Mouse (Mus musculus) midbrain, embryonic 14.5 days (tissue): ENCODE measurements around the gene Gm49366. TPM values are rescaled to one million over a fixed set of nuclear protein-coding genes. Genes with fewer than 3 reads are reported as not detected.
"Not testable (repeated sequence)": the region's sequence is repeated elsewhere in the genome, so short reads cannot be mapped to it uniquely, and the experiment has no call there.

Experiments used
- ATAC-seq: fragments of 200-750 bp; cut with Nextera tagmentation; 2 replicates; pipeline ENCODE4 v1.8.0; 2017; ENCODE audit warnings: moderate number of reproducible peaks, moderate library complexity; ENCODE audit not compliant: low FRiP score, low TSS enrichment
- DNase-seq: peaks from one replicate; pipeline ENCODE4 v3.0.0-alpha.2; 2015
- H3K27ac ChIP-seq: fragments of 300-500 bp; sonication (generic); replicated peaks from 2 replicates; pipeline ENCODE4 v1.5.1; 2014; ENCODE audit warnings: mild to moderate bottlenecking, low read depth, low read length, moderate library complexity
- H3K27me3 ChIP-seq: fragments of 300-500 bp; sonication (generic); 2 replicates; pipeline ENCODE4 v1.6.1; 2014; ENCODE audit warnings: low read length, control low read depth, mixed read lengths; ENCODE audit not compliant: control insufficient read depth, insufficient read depth
- H3K36me3 ChIP-seq: fragments of 300-500 bp; sonication (generic); 2 replicates; pipeline ENCODE4 v1.6.1; 2014; ENCODE audit warnings: low read length, control low read depth; ENCODE audit not compliant: control insufficient read depth, insufficient read depth
- H3K4me1 ChIP-seq: fragments of 300-500 bp; sonication (generic); 2 replicates; pipeline ENCODE4 v1.6.1; 2014; ENCODE audit warnings: mild to moderate bottlenecking, antibody characterized with exemption, low read length, control low read depth; ENCODE audit not compliant: control insufficient read depth, insufficient read depth
- H3K4me2 ChIP-seq: fragments of 300-500 bp; sonication (generic); 2 replicates; pipeline ENCODE4 v1.6.1; 2014; ENCODE audit warnings: mild to moderate bottlenecking, low read length, moderate library complexity
- H3K4me3 ChIP-seq: fragments of 300-500 bp; sonication (generic); replicated peaks from 2 replicates; pipeline ENCODE4 v1.5.1; 2014; ENCODE audit warnings: low read depth, low read length
- H3K9ac ChIP-seq: fragments of 300-500 bp; sonication (generic); replicated peaks from 2 replicates; pipeline ENCODE4 v1.6.1; 2014; ENCODE audit warnings: mild to moderate bottlenecking, low read length, moderate library complexity
- H3K9me3 ChIP-seq: fragments of 300-500 bp; sonication (generic); 2 replicates; pipeline ENCODE4 v1.6.1; 2016; ENCODE audit warnings: low read length, control low read depth, mixed read lengths; ENCODE audit not compliant: control insufficient read depth
- WGBS: fragments of 180-500 bp; shearing (Covaris S2); extraction: QIAGEN DNeasy Blood & Tissue Kit; methylation state at CpG from one replicate; pipeline ENCODE4 v1.1.7; 2014; 5-methylcytosine and 5-hydroxymethylcytosine counted together
- polyA plus RNA-seq: library from polyadenylated mRNA; unstranded; fragments of >200 nt; fragmentation: Nextera tagmentation; extraction: Ambion mirVana; gene quantifications from 2 replicates; pipeline ENCODE4 v1.2.1, GENCODE M21; 2014

Gene Gm49366
- polyA plus RNA-seq, 1 experiment from 2014 or later: not detected

DNA sequence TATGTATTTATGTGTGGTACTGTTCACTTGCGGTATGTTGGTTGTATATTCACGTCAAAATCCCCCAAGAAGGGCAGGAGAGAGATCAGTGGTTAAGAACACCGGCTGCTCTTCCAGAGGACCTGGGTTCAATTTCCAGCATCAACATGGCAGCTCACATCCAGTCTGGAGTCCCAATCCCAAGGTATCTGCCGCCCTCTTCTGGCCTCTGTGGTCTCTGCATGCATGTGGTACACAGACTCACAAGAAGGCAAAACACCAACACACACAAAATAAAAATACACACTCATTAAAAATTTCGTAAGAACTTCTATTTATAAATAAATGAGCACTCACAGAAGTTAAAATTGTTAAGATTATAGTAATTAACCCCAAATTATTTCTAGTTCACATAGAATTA lies 24.5 kb downstream of the Gm49366 start:
- H3K9ac ChIP-seq: no peak overlapping the region
- H3K27me3 ChIP-seq: peaks cover 4% of the 10 kb centered on the region; the same call in 1 of the 2 replicates
- H3K27ac ChIP-seq: no peak overlapping the region
- 74% methylated on average over 5 of the region's 5 CpGs for WGBS
- H3K4me3 ChIP-seq: no peak overlapping the region
- no peaks in the 10 kb centered on the region for H3K36me3 ChIP-seq
- H3K4me1 ChIP-seq: no peaks in the 10 kb centered on the region
- DNase-seq (no peak), ATAC-seq (no peak)
- no peak overlapping the region for H3K4me2 ChIP-seq
- H3K9me3 ChIP-seq: no peaks in the 10 kb centered on the region

DNA sequence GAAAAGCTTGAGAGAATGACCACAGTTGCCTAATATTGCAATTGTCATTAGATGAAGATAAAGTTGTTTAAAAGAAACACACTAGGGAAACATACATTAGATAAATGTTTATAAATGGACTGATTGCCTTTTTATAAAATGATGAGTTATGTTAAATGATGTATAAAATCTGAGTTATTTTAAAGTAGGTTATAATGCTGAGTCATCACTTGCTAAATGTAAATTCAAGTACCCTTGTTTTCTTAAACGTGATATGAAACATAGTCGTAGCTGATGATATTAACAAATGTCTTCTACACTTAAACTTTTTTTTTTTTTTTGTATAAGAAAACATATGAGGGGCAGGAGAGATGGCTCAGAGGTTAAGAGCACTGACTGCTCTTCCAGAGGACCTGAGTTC lies 25.1 kb downstream of the Gm49366 start:
- no peak for ATAC-seq
- H3K4me3 ChIP-seq: no peak overlapping the region
- no peak overlapping the region for H3K27ac ChIP-seq
- H3K9ac ChIP-seq: no peak overlapping the region
- no peaks in the 10 kb centered on the region for H3K9me3 ChIP-seq
- H3K4me1 ChIP-seq: no peaks in the 10 kb centered on the region
- no peaks in the 10 kb centered on the region for H3K36me3 ChIP-seq
- H3K4me2 ChIP-seq: no peak overlapping the region
- 89% methylated on average over 2 of the region's 2 CpGs for WGBS
- H3K27me3 ChIP-seq: peaks cover 4% of the 10 kb centered on the region; the same call in 1 of the 2 replicates
- no peak for DNase-seq

DNA sequence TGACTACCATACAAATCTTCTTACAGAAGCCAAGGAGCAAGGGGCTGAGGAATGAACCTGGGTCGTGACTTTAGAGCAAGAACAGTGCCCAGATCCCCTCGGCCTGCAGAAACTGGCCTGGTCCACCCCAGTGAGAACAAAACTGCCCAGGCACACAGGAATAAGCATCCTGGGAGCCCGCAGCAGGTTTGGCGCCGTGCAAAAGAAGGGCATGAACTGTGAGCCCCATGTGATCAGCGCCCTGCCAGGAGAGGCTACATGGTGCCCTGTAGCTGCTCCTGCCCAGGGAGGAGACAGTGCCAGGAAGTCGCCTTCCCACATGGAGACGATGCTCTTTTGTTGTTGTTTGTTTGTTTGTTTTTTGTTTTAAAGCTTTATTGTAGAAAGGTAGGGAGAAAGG lies 25.9 kb downstream of the Gm49366 start:
- 78% methylated on average over 8 of the region's 8 CpGs for WGBS
- Histone ChIP-seq H3K27me3 (peaks cover 7% of the 10 kb centered on the region; the same call in 1 of the 2 replicates), H3K9ac (no peak overlapping the region), H3K9me3 (no peaks in the 10 kb centered on the region), H3K27ac (no peak overlapping the region), H3K36me3 (no peaks in the 10 kb centered on the region), H3K4me1 (no peaks in the 10 kb centered on the region), H3K4me3 (no peak overlapping the region), H3K4me2 (no peak overlapping the region)
- DNase-seq (no peak), ATAC-seq (no peak)

DNA sequence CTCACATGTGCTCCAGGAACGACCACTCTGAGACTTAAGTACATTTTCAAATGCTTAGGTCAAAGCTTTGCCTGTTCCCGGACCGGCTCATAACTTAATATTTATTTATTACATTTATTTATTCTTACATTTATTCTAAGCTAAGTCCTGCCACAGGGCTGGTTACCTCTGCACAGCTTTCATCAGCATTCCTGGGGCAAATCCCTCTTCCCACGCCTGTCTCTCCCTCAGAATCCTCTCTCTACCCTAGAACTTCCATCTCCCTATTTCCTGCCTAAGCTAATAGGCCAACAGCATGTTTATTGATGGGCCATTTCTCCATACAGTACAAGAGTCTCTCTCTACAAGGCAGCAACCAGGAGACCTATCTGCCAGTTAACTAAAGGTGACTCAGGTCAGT lies 29.0 kb downstream of the Gm49366 start:
- H3K4me2 ChIP-seq: no peak overlapping the region
- H3K4me1 ChIP-seq: no peaks in the 10 kb centered on the region
- H3K9me3 ChIP-seq: no peaks in the 10 kb centered on the region
- no peak for ATAC-seq
- DNase-seq: no peak
- H3K4me3 ChIP-seq: no peak overlapping the region
- no peak overlapping the region for H3K27ac ChIP-seq
- WGBS: 80% methylated on average over 4 of the region's 4 CpGs
- H3K27me3 ChIP-seq: peaks cover 7% of the 10 kb centered on the region; the same call in 1 of the 2 replicates
- H3K36me3 ChIP-seq: no peaks in the 10 kb centered on the region
- H3K9ac ChIP-seq: no peak overlapping the region

GRCm38 (mm10) chr12:84068296-84068695 lies 29.6 kb downstream of the Gm49366 start:
- 59% methylated on average over 8 of the region's 8 CpGs for WGBS
- DNase-seq: no peak

DNA sequence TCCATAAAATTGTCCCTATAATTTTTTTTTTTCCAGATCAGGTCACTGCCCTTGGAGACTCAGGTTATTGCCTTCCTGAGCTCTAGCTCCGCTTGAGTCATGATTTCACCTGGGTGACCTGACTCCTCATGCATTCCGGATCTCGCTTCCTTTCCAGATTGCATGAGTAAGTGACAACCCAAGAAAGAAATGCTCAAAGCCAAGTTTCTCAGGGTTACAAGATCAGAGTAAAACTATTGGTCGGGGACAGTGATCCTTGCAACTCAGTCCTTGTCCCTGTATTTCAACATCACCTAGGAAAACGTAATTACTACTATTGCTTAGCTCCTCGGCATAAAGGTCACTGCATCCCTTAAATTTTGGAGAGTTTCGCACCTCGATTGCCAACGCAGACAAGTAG lies 30.3 kb downstream of the Gm49366 start, which contains the start of gene Acot5:
Gene Acot5 (plus strand): TSS at position 340 of the 400 bp plus-strand sequence.
- no peaks in the 10 kb centered on the region for H3K9me3 ChIP-seq
- H3K27me3 ChIP-seq: peaks cover 7% of the 10 kb centered on the region; the same call in 1 of the 2 replicates
- H3K4me1 ChIP-seq: no peaks in the 10 kb centered on the region
- ATAC-seq (no peak), DNase-seq (no peak)
- peak within 1 kb of the TSS; percentile 52 for H3K4me2 ChIP-seq
- H3K4me3 ChIP-seq: peak within 1 kb of the TSS; percentile 32
- H3K36me3 ChIP-seq: no peaks in the 10 kb centered on the region
- H3K9ac ChIP-seq: no peak within 1 kb of the TSS; the same call in 1 of the 2 replicates
- H3K27ac ChIP-seq: no peak within 1 kb of the TSS
- WGBS: 56% methylated on average over 9 of the region's 9 CpGs

More at GRCm38 (mm10) chr12:84068296-84068695, 29.6 kb downstream of the Gm49366 start:
- ATAC-seq: no peak
- Histone ChIP-seq H3K4me1 (no peaks in the 10 kb centered on the region), H3K27ac (no peak overlapping the region), H3K4me2 (no peak overlapping the region), H3K9me3 (no peaks in the 10 kb centered on the region), H3K4me3 (no peak overlapping the region), H3K9ac (no peak overlapping the region), H3K27me3 (peaks cover 7% of the 10 kb centered on the region; the same call in 1 of the 2 replicates), H3K36me3 (no peaks in the 10 kb centered on the region)

- peak; percentile 22 for DNase-seq
- not testable (repeated sequence) for H3K9me3 ChIP-seq, ATAC-seq, H3K27ac ChIP-seq, H3K4me1 ChIP-seq, H3K9ac ChIP-seq, H3K36me3 ChIP-seq, H3K27me3 ChIP-seq
- Histone ChIP-seq H3K4me2 (peak overlapping the region; percentile 52), H3K4me3 (peak overlapping the region; percentile 32)
- 2% methylated on average over 37 of the region's 52 CpGs for WGBS
Measured at GRCm38 (mm10) chr12:84069582-84069981, 30.8 kb downstream of the Gm49366 start.

DNA sequence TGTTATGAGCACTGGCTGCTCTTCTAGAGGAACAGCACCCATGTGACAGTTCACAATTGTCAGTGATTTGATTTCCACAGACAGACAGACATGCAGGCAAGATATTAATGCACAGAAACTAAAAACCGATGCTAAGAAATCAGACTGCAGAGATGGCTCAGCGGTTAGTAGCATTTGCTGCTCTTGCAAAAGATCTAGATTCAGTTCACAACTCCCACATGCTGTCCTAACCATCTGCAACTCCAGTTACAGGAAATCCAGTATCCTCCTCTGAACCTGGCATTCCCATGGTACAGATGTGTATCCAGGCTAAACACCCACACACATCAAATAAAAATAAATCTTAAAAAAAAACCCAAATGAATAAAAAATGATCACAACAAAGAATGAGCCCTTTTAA lies 33.0 kb downstream of the Gm49366 start:
- no peak for ATAC-seq

GRCm38 (mm10) chr12:84077371-84077990 lies 38.7 kb downstream of the Gm49366 start:
- H3K9me3 ChIP-seq: no peaks in the 10 kb centered on the region
- no peak overlapping the region for H3K4me3 ChIP-seq
- H3K4me2 ChIP-seq: no peak overlapping the region
- no peak overlapping the region for H3K9ac ChIP-seq
- H3K4me1 ChIP-seq: no peaks in the 10 kb centered on the region
- DNase-seq (no peak), ATAC-seq (no peak)
- WGBS: 87% methylated on average over 4 of the region's 4 CpGs
- no peak overlapping the region for H3K27ac ChIP-seq
- no peaks in the 10 kb centered on the region for H3K27me3 ChIP-seq
- no peaks in the 10 kb centered on the region for H3K36me3 ChIP-seq

More for the DNA sequence above, 33.0 kb downstream of the Gm49366 start:
- H3K36me3 ChIP-seq: no peaks in the 10 kb centered on the region
- no peak overlapping the region for H3K4me2 ChIP-seq
- 96% methylated on average over 2 of the region's 2 CpGs for WGBS
- H3K27ac ChIP-seq: no peak overlapping the region
- H3K4me1 ChIP-seq: no peaks in the 10 kb centered on the region
- no peak for DNase-seq
- no peak overlapping the region for H3K9ac ChIP-seq
- H3K9me3 ChIP-seq: no peaks in the 10 kb centered on the region
- no peak overlapping the region for H3K4me3 ChIP-seq
- peaks cover 7% of the 10 kb centered on the region; the same call in 1 of the 2 replicates for H3K27me3 ChIP-seq
